Mouse (Mus musculus): ENCODE data around the gene Sox5. TPM values are rescaled to one million over a fixed set of nuclear protein-coding genes. Genes with fewer than 3 reads are reported as not detected.

The Sox5 gene
- polyA plus RNA-seq, 1 experiment from 2014 or later: 34.6 TPM

DNA sequence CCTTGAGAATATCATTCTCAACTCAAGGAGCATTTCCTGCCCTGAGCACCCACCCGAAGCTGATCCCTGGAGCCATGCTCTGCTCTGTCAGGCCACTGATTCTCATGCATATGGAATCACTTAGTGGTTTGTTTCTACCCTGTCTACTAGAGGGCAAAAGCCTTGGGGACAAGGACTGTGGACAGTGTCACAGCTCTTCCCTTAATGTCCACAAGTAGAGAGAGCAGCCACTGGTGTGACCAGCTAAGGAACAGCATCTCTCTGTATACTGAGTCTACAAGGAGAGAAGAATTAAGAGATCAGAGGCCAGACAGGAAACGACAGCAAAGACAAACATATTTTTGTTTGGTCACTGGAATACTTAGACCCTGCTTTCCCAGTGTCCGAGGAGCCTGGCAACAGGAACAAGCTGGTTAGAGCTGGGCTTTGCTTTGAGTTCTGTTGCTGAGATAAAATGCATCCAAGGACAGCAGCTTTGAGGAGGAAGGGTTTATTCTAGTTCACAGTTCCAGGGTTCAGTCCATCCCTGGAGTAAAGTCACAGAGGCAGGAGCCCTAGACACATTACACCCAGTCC, 40.6 kb downstream of the Sox5 start:
- Histone ChIP-seq H3K27ac (ENCODE audit: low read depth, low read length) (no peak overlapping the region), H3K4me3 (ENCODE audit: low read depth, low read length) (no peak overlapping the region), H3K9ac (replicated peaks; ENCODE audit: low read depth, low read length) (no peak overlapping the region), H3K4me1 (ENCODE audit: control insufficient read depth, insufficient read depth, low read length) (no peaks in the 10 kb centered on the region), H3K9me3 (ENCODE audit: control insufficient read depth, low read length) (no peaks in the 10 kb centered on the region), H3K4me2 (ENCODE audit: low read depth, low read length) (no peak overlapping the region), H3K36me3 (ENCODE audit: control insufficient read depth, insufficient read depth, low read length) (no peaks in the 10 kb centered on the region), H3K27me3 (ENCODE audit: control insufficient read depth, insufficient read depth, low read length) (no peaks in the 10 kb centered on the region)
- 75% methylated on average over 3 of the region's 3 CpGs for whole genome bisulfite sequencing
- no peak for ATAC-seq (ENCODE audit: low read depth)

DNA sequence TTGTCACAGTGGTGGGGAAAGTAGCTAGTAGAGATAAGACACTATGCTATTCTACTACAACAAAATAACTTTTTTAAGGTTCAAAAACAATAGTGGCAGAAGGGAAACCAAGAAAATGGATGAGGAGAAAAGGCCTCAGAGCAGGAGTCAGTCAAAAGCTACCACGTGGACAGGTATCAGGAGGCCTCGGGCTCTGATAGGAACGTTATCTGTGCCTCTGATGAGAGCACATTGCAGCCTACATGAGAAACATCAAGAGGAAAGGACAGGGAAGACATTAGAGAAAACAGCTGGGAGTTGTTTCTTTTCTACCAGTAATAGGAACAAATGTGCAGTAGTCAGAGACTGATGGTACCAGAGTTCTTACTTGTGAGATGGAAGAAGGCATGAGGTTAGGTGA, 41.4 kb downstream of the Sox5 start:
- Histone ChIP-seq H3K9ac (replicated peaks; ENCODE audit: low read depth, low read length) (no peak overlapping the region), H3K36me3 (ENCODE audit: control insufficient read depth, insufficient read depth, low read length) (no peaks in the 10 kb centered on the region), H3K9me3 (ENCODE audit: control insufficient read depth, low read length) (no peaks in the 10 kb centered on the region), H3K4me2 (ENCODE audit: low read depth, low read length) (no peak overlapping the region), H3K27me3 (ENCODE audit: control insufficient read depth, insufficient read depth, low read length) (no peaks in the 10 kb centered on the region), H3K27ac (ENCODE audit: low read depth, low read length) (no peak overlapping the region), H3K4me3 (ENCODE audit: low read depth, low read length) (no peak overlapping the region), H3K4me1 (ENCODE audit: control insufficient read depth, insufficient read depth, low read length) (no peaks in the 10 kb centered on the region)
- WGBS: 94% methylated on average over 3 of the region's 3 CpGs
- ATAC-seq (ENCODE audit: low read depth): no peak

- no peaks in the 10 kb centered on the region for H3K27me3 ChIP-seq (ENCODE audit: control insufficient read depth, insufficient read depth, low read length)
- ATAC-seq (ENCODE audit: low read depth): no peak
- WGBS: 84% methylated on average over 2 of the region's 2 CpGs
- H3K4me2 ChIP-seq (ENCODE audit: low read depth, low read length): no peak overlapping the region
- H3K27ac ChIP-seq (ENCODE audit: low read depth, low read length): no peak overlapping the region
- no peak overlapping the region for H3K4me3 ChIP-seq (ENCODE audit: low read depth, low read length)
- H3K9me3 ChIP-seq (ENCODE audit: control insufficient read depth, low read length): no peaks in the 10 kb centered on the region
- no peaks in the 10 kb centered on the region for H3K36me3 ChIP-seq (ENCODE audit: control insufficient read depth, insufficient read depth, low read length)
- H3K4me1 ChIP-seq (ENCODE audit: control insufficient read depth, insufficient read depth, low read length): no peaks in the 10 kb centered on the region
- no peak overlapping the region for H3K9ac ChIP-seq (replicated peaks; ENCODE audit: low read depth, low read length)
These were observed 42.0 kb downstream of the Sox5 start for GRCm38 (mm10) chr6:144739753-144740152.

GRCm38 (mm10) chr6:144737786-144738185, 44.0 kb downstream of the Sox5 start:
- no peak overlapping the region for H3K9ac ChIP-seq (replicated peaks; ENCODE audit: low read depth, low read length)
- H3K4me3 ChIP-seq (ENCODE audit: low read depth, low read length): no peak overlapping the region
- no peaks in the 10 kb centered on the region for H3K4me1 ChIP-seq (ENCODE audit: control insufficient read depth, insufficient read depth, low read length)
- WGBS: 89% methylated on average over 5 of the region's 5 CpGs
- no peak for ATAC-seq (ENCODE audit: low read depth)
- no peaks in the 10 kb centered on the region for H3K36me3 ChIP-seq (ENCODE audit: control insufficient read depth, insufficient read depth, low read length)
- H3K9me3 ChIP-seq (ENCODE audit: control insufficient read depth, low read length): no peaks in the 10 kb centered on the region
- H3K27ac ChIP-seq (ENCODE audit: low read depth, low read length): no peak overlapping the region
- H3K27me3 ChIP-seq (ENCODE audit: control insufficient read depth, insufficient read depth, low read length): no peaks in the 10 kb centered on the region
- H3K4me2 ChIP-seq (ENCODE audit: low read depth, low read length): no peak overlapping the region

- H3K36me3 ChIP-seq (ENCODE audit: control insufficient read depth, insufficient read depth, low read length): no peaks in the 10 kb centered on the region
- no peak for ATAC-seq (ENCODE audit: low read depth)
- H3K9ac ChIP-seq (replicated peaks; ENCODE audit: low read depth, low read length): no peak overlapping the region
- H3K4me3 ChIP-seq (ENCODE audit: low read depth, low read length): no peak overlapping the region
- 86% methylated on average over 10 of the region's 10 CpGs for whole genome bisulfite sequencing
- H3K4me1 ChIP-seq (ENCODE audit: control insufficient read depth, insufficient read depth, low read length): no peaks in the 10 kb centered on the region
- H3K27me3 ChIP-seq (ENCODE audit: control insufficient read depth, insufficient read depth, low read length): no peaks in the 10 kb centered on the region
- H3K27ac ChIP-seq (ENCODE audit: low read depth, low read length): no peak overlapping the region
- H3K9me3 ChIP-seq (ENCODE audit: control insufficient read depth, low read length): no peaks in the 10 kb centered on the region
- H3K4me2 ChIP-seq (ENCODE audit: low read depth, low read length): no peak overlapping the region
These were observed 50.4 kb downstream of the Sox5 start for GRCm38 (mm10) chr6:144731251-144731970.

DNA sequence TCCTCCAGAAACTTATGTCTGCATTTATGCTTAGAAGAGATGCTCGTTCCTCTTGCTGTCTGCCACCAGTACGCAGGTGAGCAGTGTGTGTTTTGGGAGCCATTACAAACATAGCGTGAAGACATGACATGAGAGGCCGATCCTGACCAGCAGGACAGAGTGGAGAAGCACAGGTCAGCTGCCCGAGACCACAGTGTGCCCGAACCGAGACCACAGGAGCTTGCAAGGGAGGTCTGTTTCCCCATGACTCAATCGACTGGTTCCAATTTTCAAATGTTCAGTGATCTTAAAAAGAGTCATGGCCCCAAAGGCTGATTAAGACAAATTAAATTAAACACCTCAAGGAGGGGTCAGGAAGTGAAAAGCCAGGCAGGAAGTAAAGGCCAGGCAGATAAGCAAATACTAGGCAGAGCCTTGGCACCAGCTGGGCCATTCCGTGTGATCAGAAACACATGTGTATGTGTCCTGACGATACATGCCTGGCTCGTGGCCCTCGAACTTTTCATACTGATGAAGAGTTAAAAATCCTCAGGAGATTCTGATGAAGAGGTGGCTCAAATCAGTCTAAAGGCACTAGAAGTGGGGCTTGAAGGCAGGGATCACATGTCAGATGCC, 58.1 kb downstream of the Sox5 start:
- ATAC-seq (ENCODE audit: low read depth): no peak

DNA sequence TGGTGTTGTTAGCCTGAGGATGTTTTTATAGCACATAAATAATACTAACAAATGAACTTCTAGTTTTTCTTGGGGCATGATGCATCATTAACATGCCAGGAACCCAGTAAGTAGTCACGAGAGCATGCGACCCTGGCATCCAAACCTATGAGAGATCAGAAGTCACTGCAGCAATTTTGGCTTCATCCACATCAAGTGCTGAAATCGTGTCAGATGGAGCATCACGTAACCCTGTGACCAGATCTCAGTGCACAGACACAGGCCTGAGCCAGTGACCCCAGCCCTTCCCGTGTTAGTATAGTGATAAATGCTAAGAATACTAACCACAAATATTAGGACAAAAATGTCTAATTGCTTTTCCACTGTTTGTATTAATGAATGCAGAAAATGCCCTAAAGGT, 58.8 kb downstream of the Sox5 start:
- no peaks in the 10 kb centered on the region for H3K27me3 ChIP-seq (ENCODE audit: control insufficient read depth, insufficient read depth, low read length)
- H3K9me3 ChIP-seq (ENCODE audit: control insufficient read depth, low read length): no peaks in the 10 kb centered on the region
- H3K27ac ChIP-seq (ENCODE audit: low read depth, low read length): no peak overlapping the region
- no peak overlapping the region for H3K4me3 ChIP-seq (ENCODE audit: low read depth, low read length)
- no peaks in the 10 kb centered on the region for H3K36me3 ChIP-seq (ENCODE audit: control insufficient read depth, insufficient read depth, low read length)
- 92% methylated on average over 5 of the region's 5 CpGs for WGBS
- no peak for ATAC-seq (ENCODE audit: low read depth)
- no peak overlapping the region for H3K9ac ChIP-seq (replicated peaks; ENCODE audit: low read depth, low read length)
- no peak overlapping the region for H3K4me2 ChIP-seq (ENCODE audit: low read depth, low read length)
- no peaks in the 10 kb centered on the region for H3K4me1 ChIP-seq (ENCODE audit: control insufficient read depth, insufficient read depth, low read length)

More for the DNA sequence above, 58.1 kb downstream of the Sox5 start:
- H3K4me3 ChIP-seq (ENCODE audit: low read depth, low read length): no peak overlapping the region
- H3K4me1 ChIP-seq (ENCODE audit: control insufficient read depth, insufficient read depth, low read length): no peaks in the 10 kb centered on the region
- no peak overlapping the region for H3K27ac ChIP-seq (ENCODE audit: low read depth, low read length)
- H3K36me3 ChIP-seq (ENCODE audit: control insufficient read depth, insufficient read depth, low read length): no peaks in the 10 kb centered on the region
- WGBS: 87% methylated on average over 12 of the region's 12 CpGs
- no peaks in the 10 kb centered on the region for H3K9me3 ChIP-seq (ENCODE audit: control insufficient read depth, low read length)
- no peak overlapping the region for H3K9ac ChIP-seq (replicated peaks; ENCODE audit: low read depth, low read length)
- H3K27me3 ChIP-seq (ENCODE audit: control insufficient read depth, insufficient read depth, low read length): no peaks in the 10 kb centered on the region
- no peak overlapping the region for H3K4me2 ChIP-seq (ENCODE audit: low read depth, low read length)

GRCm38 (mm10) chr6:144720846-144721245, 60.9 kb downstream of the Sox5 start:
- Histone ChIP-seq H3K27ac (ENCODE audit: low read depth, low read length) (no peak overlapping the region), H3K9ac (replicated peaks; ENCODE audit: low read depth, low read length) (no peak overlapping the region), H3K4me3 (ENCODE audit: low read depth, low read length) (no peak overlapping the region), H3K4me1 (ENCODE audit: control insufficient read depth, insufficient read depth, low read length) (no peaks in the 10 kb centered on the region), H3K36me3 (ENCODE audit: control insufficient read depth, insufficient read depth, low read length) (no peaks in the 10 kb centered on the region), H3K27me3 (ENCODE audit: control insufficient read depth, insufficient read depth, low read length) (no peaks in the 10 kb centered on the region), H3K4me2 (ENCODE audit: low read depth, low read length) (no peak overlapping the region), H3K9me3 (ENCODE audit: control insufficient read depth, low read length) (no peaks in the 10 kb centered on the region)
- WGBS: 95% methylated on average over 13 of the region's 13 CpGs
- ATAC-seq (ENCODE audit: low read depth): no peak

DNA sequence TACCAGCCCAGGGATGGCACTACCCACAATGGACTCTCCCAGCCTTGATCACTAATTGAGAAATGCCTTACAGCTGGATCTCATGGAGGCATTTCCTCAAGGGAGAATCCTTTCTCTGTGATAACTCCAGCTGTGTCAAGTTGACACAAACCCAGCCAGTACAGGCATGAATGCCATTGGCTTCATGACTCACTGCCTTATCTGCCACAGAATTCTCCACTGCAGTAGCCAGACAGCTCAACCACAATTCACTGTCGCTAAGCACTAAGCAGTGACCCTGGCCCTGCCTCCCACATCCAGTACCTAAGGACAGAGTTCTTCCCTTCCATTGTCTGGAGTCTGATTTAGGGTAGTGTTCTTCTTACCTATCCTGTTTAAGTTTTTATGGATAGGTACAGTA, 65.4 kb downstream of the Sox5 start:
- no peaks in the 10 kb centered on the region for H3K9me3 ChIP-seq (ENCODE audit: control insufficient read depth, low read length)
- no peak overlapping the region for H3K27ac ChIP-seq (ENCODE audit: low read depth, low read length)
- no peak overlapping the region for H3K4me3 ChIP-seq (ENCODE audit: low read depth, low read length)
- no peaks in the 10 kb centered on the region for H3K27me3 ChIP-seq (ENCODE audit: control insufficient read depth, insufficient read depth, low read length)
- H3K36me3 ChIP-seq (ENCODE audit: control insufficient read depth, insufficient read depth, low read length): no peaks in the 10 kb centered on the region
- no peak overlapping the region for H3K9ac ChIP-seq (replicated peaks; ENCODE audit: low read depth, low read length)
- 93% methylated on average over 1 of the region's 1 CpGs for WGBS
- ATAC-seq (ENCODE audit: low read depth): no peak
- no peak overlapping the region for H3K4me2 ChIP-seq (ENCODE audit: low read depth, low read length)
- H3K4me1 ChIP-seq (ENCODE audit: control insufficient read depth, insufficient read depth, low read length): no peaks in the 10 kb centered on the region
